Mouse (Mus musculus): Measurements from ENCODE around the gene Mob3b. TPM values are rescaled to one million over a fixed set of nuclear protein-coding genes. Genes with fewer than 3 reads are reported as not detected.

Mob3b gene
- polyA plus RNA-seq, 1 experiment from 2014 or later: 2.8 TPM

GRCm38 (mm10) chr4:35114950-35115349 is 42.3 kb downstream of the Mob3b start:
- H3K4me1 ChIP-seq (ENCODE audit: control insufficient read depth, insufficient read depth, low read length): no peaks in the 10 kb centered on the region
- H3K27ac ChIP-seq (ENCODE audit: low read length): no peak overlapping the region
- no peak for ATAC-seq
- H3K9me3 ChIP-seq (replicated peaks; ENCODE audit: control insufficient read depth, low read length, poor library complexity, severe bottlenecking): no peaks in the 10 kb centered on the region
- no peak overlapping the region for H3K9ac ChIP-seq (ENCODE audit: low read depth, low read length)
- H3K36me3 ChIP-seq (ENCODE audit: control insufficient read depth, insufficient read depth, low read length): no peaks in the 10 kb centered on the region
- H3K27me3 ChIP-seq (ENCODE audit: control insufficient read depth, insufficient read depth, low read depth, low read length): no peaks in the 10 kb centered on the region
- H3K4me3 ChIP-seq (ENCODE audit: low read depth, low read length): no peak overlapping the region
- WGBS: 68% methylated on average over 2 of the region's 2 CpGs
- no peak overlapping the region for H3K4me2 ChIP-seq (ENCODE audit: low read length)

- 82% methylated on average over 13 of the region's 13 CpGs for WGBS
- no peak overlapping the region for H3K4me3 ChIP-seq (ENCODE audit: low read depth, low read length)
- H3K4me2 ChIP-seq (ENCODE audit: low read length): no peak overlapping the region
- no peaks in the 10 kb centered on the region for H3K4me1 ChIP-seq (ENCODE audit: control insufficient read depth, insufficient read depth, low read length)
- no peaks in the 10 kb centered on the region for H3K36me3 ChIP-seq (ENCODE audit: control insufficient read depth, insufficient read depth, low read length)
- H3K27me3 ChIP-seq (ENCODE audit: control insufficient read depth, insufficient read depth, low read depth, low read length): no peaks in the 10 kb centered on the region
- H3K27ac ChIP-seq (ENCODE audit: low read length): no peak overlapping the region
- no peak for ATAC-seq
- H3K9ac ChIP-seq (ENCODE audit: low read depth, low read length): no peak overlapping the region
- no peaks in the 10 kb centered on the region for H3K9me3 ChIP-seq (replicated peaks; ENCODE audit: control insufficient read depth, low read length, poor library complexity, severe bottlenecking)
Observed at GRCm38 (mm10) chr4:35113516-35114248, 43.6 kb downstream of the Mob3b start.

- Histone ChIP-seq H3K4me1 (ENCODE audit: control insufficient read depth, insufficient read depth, low read length) (no peaks in the 10 kb centered on the region), H3K9me3 (replicated peaks; ENCODE audit: control insufficient read depth, low read length, poor library complexity, severe bottlenecking) (no peaks in the 10 kb centered on the region), H3K27me3 (ENCODE audit: control insufficient read depth, insufficient read depth, low read depth, low read length) (no peaks in the 10 kb centered on the region), H3K27ac (ENCODE audit: low read length) (no peak overlapping the region), H3K36me3 (ENCODE audit: control insufficient read depth, insufficient read depth, low read length) (no peaks in the 10 kb centered on the region), H3K9ac (ENCODE audit: low read depth, low read length) (no peak overlapping the region), H3K4me3 (ENCODE audit: low read depth, low read length) (no peak overlapping the region), H3K4me2 (ENCODE audit: low read length) (no peak overlapping the region)
- WGBS: 92% methylated on average over 4 of the region's 4 CpGs
- ATAC-seq: no peak
Observed at GRCm38 (mm10) chr4:35112452-35112851, 44.8 kb downstream of the Mob3b start.

GRCm38 (mm10) chr4:35105115-35105773 is 52.0 kb downstream of the Mob3b start:
- Histone ChIP-seq H3K9me3 (replicated peaks; ENCODE audit: control insufficient read depth, low read length, poor library complexity, severe bottlenecking) (no peaks in the 10 kb centered on the region), H3K9ac (ENCODE audit: low read depth, low read length) (no peak overlapping the region), H3K4me3 (ENCODE audit: low read depth, low read length) (no peak overlapping the region), H3K36me3 (ENCODE audit: control insufficient read depth, insufficient read depth, low read length) (no peaks in the 10 kb centered on the region), H3K4me1 (ENCODE audit: control insufficient read depth, insufficient read depth, low read length) (peaks cover 4% of the 10 kb centered on the region), H3K27ac (ENCODE audit: low read length) (no peak overlapping the region), H3K4me2 (ENCODE audit: low read length) (no peak overlapping the region), H3K27me3 (ENCODE audit: control insufficient read depth, insufficient read depth, low read depth, low read length) (no peaks in the 10 kb centered on the region; the same call in 1 of the 2 replicates)
- ATAC-seq: no peak
- WGBS: 73% methylated on average over 14 of the region's 14 CpGs

- peaks cover 12% of the 10 kb centered on the region for H3K4me1 ChIP-seq (ENCODE audit: control insufficient read depth, insufficient read depth, low read length)
- no peak overlapping the region for H3K9ac ChIP-seq (ENCODE audit: low read depth, low read length)
- 37% methylated on average over 7 of the region's 7 CpGs for WGBS
- no peaks in the 10 kb centered on the region for H3K9me3 ChIP-seq (replicated peaks; ENCODE audit: control insufficient read depth, low read length, poor library complexity, severe bottlenecking)
- H3K27me3 ChIP-seq (ENCODE audit: control insufficient read depth, insufficient read depth, low read depth, low read length): no peaks in the 10 kb centered on the region; the same call in 1 of the 2 replicates
- ATAC-seq: no peak
- no peak overlapping the region for H3K4me3 ChIP-seq (ENCODE audit: low read depth, low read length)
- no peak overlapping the region for H3K27ac ChIP-seq (ENCODE audit: low read length)
- no peaks in the 10 kb centered on the region for H3K36me3 ChIP-seq (ENCODE audit: control insufficient read depth, insufficient read depth, low read length)
- no peak overlapping the region for H3K4me2 ChIP-seq (ENCODE audit: low read length)
Observed at GRCm38 (mm10) chr4:35101201-35101600, 56.1 kb downstream of the Mob3b start.

DNA sequence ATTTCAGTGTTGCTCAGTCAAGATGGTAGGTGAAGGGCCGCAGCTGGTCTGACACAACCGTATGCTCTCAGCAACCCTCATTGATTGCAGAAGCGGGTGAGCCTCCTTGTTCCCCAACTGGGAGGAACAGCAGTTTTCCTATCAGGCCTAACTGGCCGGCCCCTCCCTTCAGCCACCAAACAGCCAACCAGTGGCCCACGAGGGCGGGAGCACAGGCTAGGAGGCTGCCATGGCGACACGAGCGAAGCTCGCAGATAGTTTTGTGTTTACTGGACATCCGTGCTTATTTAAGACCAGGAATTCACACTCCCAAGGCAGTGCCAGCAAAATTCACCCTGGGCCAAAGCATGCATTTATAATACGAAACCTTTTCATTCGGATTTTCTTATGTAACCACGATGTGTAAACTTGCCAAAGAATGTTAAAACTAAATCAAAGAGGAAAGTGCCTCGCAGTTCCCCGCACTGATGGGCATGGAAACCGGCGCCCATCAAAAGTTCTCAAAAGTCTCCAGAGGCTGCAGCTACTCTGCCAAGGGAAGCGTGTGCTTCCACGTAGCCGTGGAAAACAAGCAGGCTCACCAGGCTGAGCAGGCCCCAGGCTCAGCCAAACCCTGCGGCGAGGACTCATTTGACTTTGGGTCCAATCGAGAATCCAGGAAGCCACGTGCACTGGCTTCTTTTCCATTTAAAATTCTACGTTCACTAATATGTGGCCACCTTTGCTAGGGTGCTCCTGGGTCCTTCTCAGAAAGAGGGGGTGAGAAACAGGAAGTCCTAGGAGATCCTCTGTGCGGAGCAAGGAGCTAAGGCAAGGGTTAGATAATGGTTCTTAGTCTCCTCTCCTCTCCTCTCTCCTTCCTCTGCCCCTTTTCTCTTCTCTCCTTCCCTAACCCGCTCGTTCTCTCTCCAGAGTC is 57.2 kb downstream of the Mob3b start:
- ATAC-seq: peak; percentile 94
- Histone ChIP-seq H3K4me1 (ENCODE audit: control insufficient read depth, insufficient read depth, low read length) (peaks cover 12% of the 10 kb centered on the region), H3K36me3 (ENCODE audit: control insufficient read depth, insufficient read depth, low read length) (no peaks in the 10 kb centered on the region), H3K27ac (ENCODE audit: low read length) (peak overlapping the region; percentile 43; the same call in 1 of the 2 replicates), H3K27me3 (ENCODE audit: control insufficient read depth, insufficient read depth, low read depth, low read length) (no peaks in the 10 kb centered on the region; the same call in 1 of the 2 replicates), H3K9ac (ENCODE audit: low read depth, low read length) (peak overlapping the region; percentile 49), H3K9me3 (replicated peaks; ENCODE audit: control insufficient read depth, low read length, poor library complexity, severe bottlenecking) (no peaks in the 10 kb centered on the region), H3K4me3 (ENCODE audit: low read depth, low read length) (peak overlapping the region; percentile 28), H3K4me2 (ENCODE audit: low read length) (peak overlapping the region; percentile 64)
- 8% methylated on average over 29 of the region's 29 CpGs for WGBS

DNA sequence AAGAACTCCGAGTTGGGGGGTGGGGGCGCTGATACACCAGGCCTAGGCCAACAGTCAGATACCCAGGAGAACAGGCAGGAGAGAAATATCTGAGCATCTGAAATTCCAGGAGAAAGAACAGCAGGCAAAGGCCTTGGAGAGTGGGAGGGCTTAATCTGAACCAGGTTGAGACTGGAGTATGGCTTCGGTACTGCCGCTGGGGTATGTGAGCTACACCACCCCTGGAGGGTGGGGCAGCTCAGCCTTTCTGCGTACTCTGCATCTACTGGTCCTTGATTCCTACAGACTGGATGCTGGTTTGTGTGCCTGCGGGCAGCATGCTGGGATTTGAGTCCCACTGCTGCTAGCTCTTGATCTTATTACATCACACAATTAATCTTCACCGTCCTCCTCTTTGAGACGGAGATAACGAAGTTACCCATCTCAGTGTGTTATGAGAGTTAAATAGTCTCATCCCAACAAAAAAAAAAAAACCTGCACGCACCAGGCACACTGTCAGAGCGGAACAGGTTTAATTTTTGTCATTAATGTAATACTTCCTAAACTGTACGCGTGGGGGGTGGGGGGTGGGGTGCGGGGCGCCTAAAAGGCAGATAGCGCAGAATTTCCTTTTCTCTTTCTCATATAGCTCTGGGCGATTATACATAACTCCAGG is 57.9 kb downstream of the Mob3b start:
- Histone ChIP-seq H3K4me3 (ENCODE audit: low read depth, low read length) (peak overlapping the region; percentile 28), H3K36me3 (ENCODE audit: control insufficient read depth, insufficient read depth, low read length) (no peaks in the 10 kb centered on the region), H3K9ac (ENCODE audit: low read depth, low read length) (peak overlapping the region; percentile 49), H3K4me1 (ENCODE audit: control insufficient read depth, insufficient read depth, low read length) (peaks cover 12% of the 10 kb centered on the region), H3K4me2 (ENCODE audit: low read length) (peak overlapping the region; percentile 64), H3K27ac (ENCODE audit: low read length) (peak overlapping the region; percentile 43; the same call in 1 of the 2 replicates), H3K9me3 (replicated peaks; ENCODE audit: control insufficient read depth, low read length, poor library complexity, severe bottlenecking) (no peaks in the 10 kb centered on the region), H3K27me3 (ENCODE audit: control insufficient read depth, insufficient read depth, low read depth, low read length) (no peaks in the 10 kb centered on the region)
- WGBS: 20% methylated on average over 17 of the region's 17 CpGs
- ATAC-seq: peak; percentile 77

DNA sequence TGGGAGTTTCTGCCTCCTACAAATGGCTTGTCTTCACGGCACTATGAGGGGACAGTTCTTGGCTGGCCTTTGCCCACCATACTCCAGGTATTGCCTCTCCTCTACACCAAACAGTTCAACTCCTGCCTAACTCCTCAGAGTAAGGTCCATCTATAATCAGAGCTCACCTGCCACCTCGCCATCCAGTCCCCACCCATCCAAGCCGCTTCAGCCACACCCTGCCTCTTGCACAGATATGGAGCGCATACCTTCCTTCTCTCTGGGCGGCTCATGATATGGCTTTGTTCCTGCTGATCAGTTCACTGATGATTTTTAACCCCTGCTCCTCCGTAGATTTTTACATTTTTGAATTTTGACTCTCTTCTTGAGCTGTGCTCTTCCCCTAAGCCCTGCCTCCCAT is 58.7 kb downstream of the Mob3b start:
- H3K36me3 ChIP-seq (ENCODE audit: control insufficient read depth, insufficient read depth, low read length): no peaks in the 10 kb centered on the region
- H3K4me3 ChIP-seq (ENCODE audit: low read depth, low read length): no peak overlapping the region
- no peaks in the 10 kb centered on the region for H3K27me3 ChIP-seq (ENCODE audit: control insufficient read depth, insufficient read depth, low read depth, low read length)
- H3K9me3 ChIP-seq (replicated peaks; ENCODE audit: control insufficient read depth, low read length, poor library complexity, severe bottlenecking): no peaks in the 10 kb centered on the region
- 89% methylated on average over 6 of the region's 6 CpGs for WGBS
- ATAC-seq: no peak
- H3K4me1 ChIP-seq (ENCODE audit: control insufficient read depth, insufficient read depth, low read length): peaks cover 12% of the 10 kb centered on the region
- no peak overlapping the region for H3K4me2 ChIP-seq (ENCODE audit: low read length)
- no peak overlapping the region for H3K27ac ChIP-seq (ENCODE audit: low read length)
- H3K9ac ChIP-seq (ENCODE audit: low read depth, low read length): no peak overlapping the region

Data from midbrain, embryonic 16.5 days (tissue).